Mouse (Mus musculus) midbrain, embryonic 14.5 days (tissue): ENCODE measurements around the gene Ccdc183. TPM values are rescaled to one million over a fixed set of nuclear protein-coding genes. Genes with fewer than 3 reads are reported as not detected.

Experiments used
- ATAC-seq: fragments of 200-750 bp; cut with Nextera tagmentation; 2 replicates; pipeline ENCODE4 v1.8.0; 2017; ENCODE audit warnings: moderate number of reproducible peaks, moderate library complexity; ENCODE audit not compliant: low FRiP score, low TSS enrichment
- DNase-seq: peaks from one replicate; pipeline ENCODE4 v3.0.0-alpha.2; 2015
- H3K27ac ChIP-seq: fragments of 300-500 bp; sonication (generic); replicated peaks from 2 replicates; pipeline ENCODE4 v1.5.1; 2014; ENCODE audit warnings: mild to moderate bottlenecking, low read depth, low read length, moderate library complexity
- H3K27me3 ChIP-seq: fragments of 300-500 bp; sonication (generic); 2 replicates; pipeline ENCODE4 v1.6.1; 2014; ENCODE audit warnings: low read length, control low read depth, mixed read lengths; ENCODE audit not compliant: control insufficient read depth, insufficient read depth
- H3K36me3 ChIP-seq: fragments of 300-500 bp; sonication (generic); 2 replicates; pipeline ENCODE4 v1.6.1; 2014; ENCODE audit warnings: low read length, control low read depth; ENCODE audit not compliant: control insufficient read depth, insufficient read depth
- H3K4me1 ChIP-seq: fragments of 300-500 bp; sonication (generic); 2 replicates; pipeline ENCODE4 v1.6.1; 2014; ENCODE audit warnings: mild to moderate bottlenecking, antibody characterized with exemption, low read length, control low read depth; ENCODE audit not compliant: control insufficient read depth, insufficient read depth
- H3K4me2 ChIP-seq: fragments of 300-500 bp; sonication (generic); 2 replicates; pipeline ENCODE4 v1.6.1; 2014; ENCODE audit warnings: mild to moderate bottlenecking, low read length, moderate library complexity
- H3K4me3 ChIP-seq: fragments of 300-500 bp; sonication (generic); replicated peaks from 2 replicates; pipeline ENCODE4 v1.5.1; 2014; ENCODE audit warnings: low read depth, low read length
- H3K9ac ChIP-seq: fragments of 300-500 bp; sonication (generic); replicated peaks from 2 replicates; pipeline ENCODE4 v1.6.1; 2014; ENCODE audit warnings: mild to moderate bottlenecking, low read length, moderate library complexity
- H3K9me3 ChIP-seq: fragments of 300-500 bp; sonication (generic); 2 replicates; pipeline ENCODE4 v1.6.1; 2016; ENCODE audit warnings: low read length, control low read depth, mixed read lengths; ENCODE audit not compliant: control insufficient read depth
- WGBS: fragments of 180-500 bp; shearing (Covaris S2); extraction: QIAGEN DNeasy Blood & Tissue Kit; methylation state at CpG from one replicate; pipeline ENCODE4 v1.1.7; 2014; 5-methylcytosine and 5-hydroxymethylcytosine counted together
- polyA plus RNA-seq: library from polyadenylated mRNA; unstranded; fragments of >200 nt; fragmentation: Nextera tagmentation; extraction: Ambion mirVana; gene quantifications from 2 replicates; pipeline ENCODE4 v1.2.1, GENCODE M21; 2014

The Ccdc183 gene
- polyA plus RNA-seq, 1 experiment from 2014 or later = 0.33 TPM

GRCm38 (mm10) chr2:25569323-25569722 is 48.2 kb downstream of the Ccdc183 start:
- Histone ChIP-seq H3K4me1 (peaks cover 11% of the 10 kb centered on the region), H3K36me3 (peaks cover 57% of the 10 kb centered on the region), H3K4me3 (no peak overlapping the region), H3K27ac (no peak overlapping the region), H3K9me3 (no peaks in the 10 kb centered on the region), H3K9ac (no peak overlapping the region), H3K4me2 (no peak overlapping the region), H3K27me3 (no peaks in the 10 kb centered on the region)
- WGBS = 93% methylated on average over 3 of the region's 3 CpGs
- DNase-seq (no peak), ATAC-seq (no peak)

- Histone ChIP-seq H3K9ac (no peak overlapping the region), H3K4me3 (no peak overlapping the region), H3K27me3 (no peaks in the 10 kb centered on the region), H3K9me3 (no peaks in the 10 kb centered on the region), H3K27ac (no peak overlapping the region), H3K36me3 (peaks cover 65% of the 10 kb centered on the region), H3K4me1 (peaks cover 4% of the 10 kb centered on the region), H3K4me2 (no peak overlapping the region)
- DNase-seq (no peak), ATAC-seq (no peak)
- 83% methylated on average over 6 of the region's 6 CpGs for WGBS
Measured at GRCm38 (mm10) chr2:25568473-25569019, 48.9 kb downstream of the Ccdc183 start.

DNA sequence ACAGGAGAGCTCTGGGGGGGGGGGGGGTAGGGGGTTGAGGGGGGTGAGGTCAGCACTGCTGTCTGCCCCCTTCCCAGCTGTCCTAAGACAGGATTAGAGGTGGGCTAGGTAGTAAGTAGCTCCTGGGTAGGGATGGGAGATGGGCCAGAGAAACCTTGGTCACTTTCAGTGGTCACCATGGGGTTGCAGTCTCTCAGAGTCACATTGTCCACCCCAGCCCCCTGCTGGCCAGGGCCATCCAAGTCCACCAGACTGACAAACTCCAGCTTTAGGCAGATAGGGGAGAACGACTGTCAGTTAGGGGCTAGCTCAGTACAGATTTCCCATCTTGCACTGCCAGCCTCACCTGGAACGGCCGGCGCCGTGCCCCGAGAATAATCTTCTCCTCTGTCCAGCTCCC is 50.9 kb downstream of the Ccdc183 start:
- no peak overlapping the region for H3K4me3 ChIP-seq
- H3K4me1 ChIP-seq = no peaks in the 10 kb centered on the region
- DNase-seq = no peak
- ATAC-seq = no peak
- WGBS = 88% methylated on average over 6 of the region's 6 CpGs
- H3K27ac ChIP-seq = no peak overlapping the region
- H3K27me3 ChIP-seq = no peaks in the 10 kb centered on the region
- peaks cover 81% of the 10 kb centered on the region for H3K36me3 ChIP-seq
- no peaks in the 10 kb centered on the region for H3K9me3 ChIP-seq
- no peak overlapping the region for H3K4me2 ChIP-seq
- H3K9ac ChIP-seq = no peak overlapping the region

GRCm38 (mm10) chr2:25565741-25566140 is 51.7 kb downstream of the Ccdc183 start:
- Histone ChIP-seq H3K27ac (no peak overlapping the region), H3K36me3 (peaks cover 82% of the 10 kb centered on the region), H3K9me3 (no peaks in the 10 kb centered on the region), H3K4me3 (no peak overlapping the region), H3K27me3 (no peaks in the 10 kb centered on the region), H3K4me1 (no peaks in the 10 kb centered on the region), H3K9ac (no peak overlapping the region), H3K4me2 (no peak overlapping the region)
- DNase-seq (no peak), ATAC-seq (no peak)
- 85% methylated on average over 8 of the region's 8 CpGs for WGBS

- no peak for DNase-seq
- H3K27me3 ChIP-seq = no peaks in the 10 kb centered on the region
- H3K9me3 ChIP-seq = no peaks in the 10 kb centered on the region
- no peak overlapping the region for H3K27ac ChIP-seq
- no peak for ATAC-seq
- peaks cover 12% of the 10 kb centered on the region for H3K4me1 ChIP-seq
- no peak overlapping the region for H3K4me2 ChIP-seq
- H3K4me3 ChIP-seq = no peak overlapping the region
- WGBS = 87% methylated on average over 9 of the region's 9 CpGs
- peaks cover 61% of the 10 kb centered on the region for H3K36me3 ChIP-seq
- H3K9ac ChIP-seq = no peak overlapping the region
Measured at GRCm38 (mm10) chr2:25561946-25562345, 55.5 kb downstream of the Ccdc183 start.

DNA sequence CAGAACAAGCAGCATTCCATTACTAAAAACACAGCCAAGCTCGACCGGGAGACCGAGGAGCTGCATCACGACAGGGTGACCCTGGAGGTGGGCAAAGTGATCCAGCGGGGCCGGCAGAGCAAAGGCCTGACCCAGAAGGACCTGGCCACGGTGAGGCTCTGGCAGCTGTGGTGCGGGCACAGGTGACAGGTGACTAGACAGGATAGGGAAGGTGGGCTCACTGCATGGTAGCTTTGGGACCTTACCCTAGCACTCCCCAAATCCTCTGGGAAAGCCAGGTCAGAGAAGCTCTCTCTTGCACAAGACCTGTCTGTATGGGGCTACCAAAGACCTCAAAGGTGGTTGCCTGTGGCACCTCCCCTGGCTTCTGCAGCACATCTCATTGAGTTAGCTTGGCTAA is 56.9 kb downstream of the Ccdc183 start:
- 94% methylated on average over 8 of the region's 8 CpGs for WGBS
- Histone ChIP-seq H3K4me2 (no peak overlapping the region), H3K9me3 (no peaks in the 10 kb centered on the region), H3K4me3 (no peak overlapping the region), H3K4me1 (peaks cover 15% of the 10 kb centered on the region), H3K27ac (no peak overlapping the region), H3K36me3 (peaks cover 58% of the 10 kb centered on the region), H3K9ac (no peak overlapping the region), H3K27me3 (no peaks in the 10 kb centered on the region)
- no peak for ATAC-seq
- DNase-seq = no peak

DNA sequence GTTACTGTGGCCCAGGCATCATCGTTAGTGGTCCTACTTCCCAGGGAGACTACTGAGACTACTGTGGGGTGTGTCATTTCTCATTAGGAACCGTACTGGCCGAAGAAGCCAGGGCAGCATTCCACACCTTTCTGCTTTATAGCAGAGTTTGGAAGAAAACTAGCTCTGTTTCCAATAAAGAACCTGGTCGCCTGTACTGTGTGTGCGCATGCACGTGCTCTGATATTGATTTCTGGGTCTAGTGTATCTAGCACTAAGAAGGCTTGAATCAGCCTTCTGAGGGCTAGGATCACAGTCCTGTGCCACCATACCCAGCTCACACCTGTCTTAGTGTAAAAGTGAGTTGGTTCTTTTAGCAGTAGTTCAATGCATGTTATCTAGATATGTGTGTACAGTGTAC is 58.7 kb downstream of the Ccdc183 start:
- peaks cover 40% of the 10 kb centered on the region for H3K36me3 ChIP-seq
- ATAC-seq (no peak), DNase-seq (no peak)
- H3K9me3 ChIP-seq = no peaks in the 10 kb centered on the region
- H3K27me3 ChIP-seq = no peaks in the 10 kb centered on the region
- peaks cover 15% of the 10 kb centered on the region for H3K4me1 ChIP-seq
- peak overlapping the region; percentile 95 for H3K4me2 ChIP-seq
- H3K9ac ChIP-seq = peak overlapping the region; percentile 90; the same call in 1 of the 2 replicates
- WGBS = 81% methylated on average over 6 of the region's 6 CpGs
- H3K4me3 ChIP-seq = peak overlapping the region; percentile 99
- no peak overlapping the region for H3K27ac ChIP-seq

Other genes with a start within 250 kb of the Ccdc183 start
- 13.0 and 15.4 TPM in 2 replicates for gene Sapcd2, start 245.4 kb downstream of the Ccdc183 start, polyA plus RNA-seq
- 2.0 and 2.1 TPM in 2 replicates for gene Entpd2, start 221.8 kb downstream of the Ccdc183 start, polyA plus RNA-seq
- 374 and 422 TPM in 2 replicates for gene Npdc1, start 218.3 kb downstream of the Ccdc183 start, polyA plus RNA-seq
- 0.17 and 0.26 TPM in 2 replicates for gene Fut7, start 194.4 kb downstream of the Ccdc183 start, polyA plus RNA-seq
- 16.9 and 17.7 TPM in 2 replicates for gene Abca2, start 189.0 kb downstream of the Ccdc183 start, polyA plus RNA-seq
- 1.7 and 1.9 TPM in 2 replicates for gene Clic3, start 160.8 kb downstream of the Ccdc183 start, polyA plus RNA-seq
- 95.4 and 126 TPM in 2 replicates for gene Paxx, start 156.6 kb downstream of the Ccdc183 start, polyA plus RNA-seq
- 3.7 and 71.9 TPM in 2 replicates for gene Ptgds, start 147.6 kb downstream of the Ccdc183 start, polyA plus RNA-seq
- not detected in 2 replicates for gene Lcn12, start 123.8 kb downstream of the Ccdc183 start, polyA plus RNA-seq
- 110 and 117 TPM in 2 replicates for gene Fbxw5, start 116.9 kb downstream of the Ccdc183 start, polyA plus RNA-seq
- 5.5 and 6.1 TPM in 2 replicates for gene C8g, start 116.0 kb downstream of the Ccdc183 start, polyA plus RNA-seq
- 17.3 and 19.2 TPM in 2 replicates for gene Traf2, start 70.7 kb downstream of the Ccdc183 start, polyA plus RNA-seq
- 318 and 409 TPM in 2 replicates for gene Edf1, start 59.8 kb downstream of the Ccdc183 start, polyA plus RNA-seq
- gene Mamdc4, start 42.8 kb downstream of the Ccdc183 start, polyA plus RNA-seq = 2.1 and 3.9 TPM in 2 replicates
- 167 and 206 TPM in 2 replicates for gene Phpt1, start 42.5 kb downstream of the Ccdc183 start, polyA plus RNA-seq
- 8.8 and 9.2 TPM in 2 replicates for gene Ajm1, start 35.9 kb downstream of the Ccdc183 start, polyA plus RNA-seq
- 60.9 and 62.6 TPM in 2 replicates for gene Rabl6, start 9.2 kb downstream of the Ccdc183 start, polyA plus RNA-seq
- 38.4 and 46.5 TPM in 2 replicates for gene Tmem141, start 4.3 kb upstream of the Ccdc183 start, polyA plus RNA-seq
- 2.8 TPM in 1 of 2 replicates, not detected in the other for gene Fcna, start 10.4 kb upstream of the Ccdc183 start, polyA plus RNA-seq
- gene Lcn8, start 35.4 kb upstream of the Ccdc183 start, polyA plus RNA-seq = not detected in 2 replicates
- gene Lcn5, start 40.3 kb upstream of the Ccdc183 start, polyA plus RNA-seq = not detected in 2 replicates
- gene Lcn6, start 59.1 kb upstream of the Ccdc183 start, polyA plus RNA-seq = not detected in 2 replicates
- not detected in 2 replicates for gene Lcn10, start 65.0 kb upstream of the Ccdc183 start, polyA plus RNA-seq
- not detected in 2 replicates for gene Obp2a, start 82.4 kb upstream of the Ccdc183 start, polyA plus RNA-seq
- 114 and 151 TPM in 2 replicates for gene Bmyc, start 89.1 kb upstream of the Ccdc183 start, polyA plus RNA-seq
- not detected in 2 replicates for gene Obp2b, start 119.3 kb upstream of the Ccdc183 start, polyA plus RNA-seq
- not detected in 2 replicates for gene Lcn3, start 147.9 kb upstream of the Ccdc183 start, polyA plus RNA-seq
- gene Lcn11, start 159.3 kb upstream of the Ccdc183 start, polyA plus RNA-seq = not detected in 2 replicates
- not detected in 2 replicates for gene Gm13539, start 164.6 kb upstream of the Ccdc183 start, polyA plus RNA-seq
- gene Glt6d1, start 198.2 kb upstream of the Ccdc183 start, polyA plus RNA-seq = not detected in 2 replicates
- not detected in 2 replicates for gene Lcn9, start 205.5 kb upstream of the Ccdc183 start, polyA plus RNA-seq
- not detected in 2 replicates for gene Sohlh1, start 229.6 kb upstream of the Ccdc183 start, polyA plus RNA-seq
- gene Kcnt1, start 246.1 kb upstream of the Ccdc183 start, polyA plus RNA-seq = 10.1 and 11.3 TPM in 2 replicates